Comparison of ENCODE assay signal across 9 mouse cellular contexts in the genomic region with DNA sequence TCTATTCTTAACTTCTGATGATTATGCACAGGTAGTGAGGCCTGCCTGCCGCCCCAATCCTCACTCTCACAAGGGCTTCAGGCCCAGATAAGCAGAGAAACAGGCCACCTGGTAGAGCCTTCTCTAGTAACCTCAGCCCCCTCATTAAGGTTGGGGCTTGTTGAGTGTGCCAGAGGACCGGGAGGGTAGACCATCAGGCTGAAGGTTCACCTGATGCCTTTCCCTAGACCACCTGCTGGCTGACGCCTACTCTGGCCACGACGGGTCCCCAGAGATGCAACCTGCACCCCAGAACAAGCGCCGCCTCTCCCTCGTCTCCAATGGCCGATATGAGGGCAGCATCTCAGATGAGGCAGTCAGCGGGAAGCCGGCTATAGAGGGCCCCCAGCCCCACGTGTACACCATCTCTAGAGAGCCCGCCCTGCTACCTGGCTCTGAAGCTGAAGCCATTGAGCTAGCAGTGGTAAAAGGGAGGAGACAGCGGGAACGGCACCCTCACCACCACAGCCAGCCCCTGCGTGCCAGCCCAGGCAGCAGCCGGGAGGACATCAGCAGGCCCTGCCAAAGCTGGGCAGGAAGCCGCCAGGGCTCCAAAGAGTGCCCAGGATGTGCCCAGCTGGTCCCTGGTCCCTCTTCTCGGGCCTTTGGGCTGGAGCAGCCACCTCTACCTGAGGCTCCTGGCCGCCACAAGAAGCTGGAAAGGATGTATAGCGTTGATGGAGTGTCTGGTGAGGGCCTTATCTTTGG. TPM values are rescaled to one million over a fixed set of nuclear protein-coding genes. Genes with fewer than 3 reads are reported as not detected.
DNase-seq lines count a peak whose midpoint lies in the region; ATAC-seq and TF ChIP-seq lines count a peak whose summit lies in the region.
"Had no signal": no experiment of that assay in that cellular context is flagged by ENCODE, and none has a peak within 500 bp of the region (broad histone marks: within the 10 kb centered on the region; RNA-seq: fewer than 3 reads in every experiment).

No protein-coding gene starts in this region.

- H3K4me2 ChIP-seq in embryonic facial prominence, embryonic 13.5 days, result peak overlapping the region; percentile 91
- peak overlapping the region; percentile 94 for H3K4me2 ChIP-seq in hindbrain, embryonic 14.5 days (replicated peaks)
- H3K4me2 ChIP-seq in midbrain, embryonic 15.5 days, result peak overlapping the region; percentile 88

- H3K27ac ChIP-seq in layer of hippocampus, adult 2 months, result peak overlapping the region; percentile 96
- H3K27ac ChIP-seq in embryonic facial prominence, embryonic 13.5 days, result no peak overlapping the region
- no peak overlapping the region for H3K27ac ChIP-seq in hindbrain, embryonic 14.5 days
- H3K27ac ChIP-seq in midbrain, embryonic 15.5 days, result peak overlapping the region; percentile 72; the same call in 1 of the 2 replicates

- no peak for TF ChIP-seq CTCF in layer of hippocampus, adult 2 months (conservative IDR thresholded peaks at IDR 0.05)

- peak overlapping the region; percentile 92 for H3K9ac ChIP-seq in embryonic facial prominence, embryonic 13.5 days
- peak overlapping the region; percentile 88 for H3K9ac ChIP-seq in hindbrain, embryonic 14.5 days
- peak overlapping the region; percentile 89 for H3K9ac ChIP-seq in midbrain, embryonic 15.5 days

- peak overlapping the region; percentile 99 for H3K4me3 ChIP-seq in layer of hippocampus, adult 2 months
- H3K4me3 ChIP-seq in embryonic facial prominence, embryonic 13.5 days, result peak overlapping the region; percentile 87
- peak overlapping the region; percentile 89 for H3K4me3 ChIP-seq in hindbrain, embryonic 14.5 days (replicated peaks; ENCODE audit: low read length)
- H3K4me3 ChIP-seq in midbrain, embryonic 15.5 days, result peak overlapping the region; percentile 83

- peaks cover 50% of the 10 kb centered on the region for H3K36me3 ChIP-seq in embryonic facial prominence, embryonic 13.5 days
- peaks cover 44% of the 10 kb centered on the region for H3K36me3 ChIP-seq in hindbrain, embryonic 14.5 days (replicated peaks; ENCODE audit: control insufficient read depth, insufficient read depth)
- peaks cover 17% of the 10 kb centered on the region for H3K36me3 ChIP-seq in midbrain, embryonic 15.5 days (replicated peaks)

- no peaks in the 10 kb centered on the region for H3K27me3 ChIP-seq in embryonic facial prominence, embryonic 13.5 days
- no peaks in the 10 kb centered on the region for H3K27me3 ChIP-seq in hindbrain, embryonic 14.5 days (ENCODE audit: control insufficient read depth, insufficient read depth, low read length)
- no peaks in the 10 kb centered on the region for H3K27me3 ChIP-seq in midbrain, embryonic 15.5 days (replicated peaks)

- ATAC-seq in embryonic facial prominence, embryonic 13.5 days (ENCODE audit: insufficient number of reproducible peaks, insufficient read depth, low FRiP score, low TSS enrichment, low read depth), result no peak
- ATAC-seq in hindbrain, embryonic 14.5 days (ENCODE audit: low FRiP score), result no peak
- peak; percentile 10; the same call in 1 of the 2 replicates for ATAC-seq in midbrain, embryonic 15.5 days (replicated peaks)
- ATAC-seq in granulocyte monocyte progenitor cell, adult 5-6 weeks (replicated peaks; ENCODE audit: poor library complexity, severe bottlenecking), result no peak

- no peak for DNase-seq in layer of hippocampus, adult 2 months (ENCODE audit: low spot score in 2 of 2)
- no peak for DNase-seq in layer of hippocampus, postnatal 36 days
- no peak for DNase-seq in hindbrain, embryonic 14.5 days (ENCODE audit: low spot score)
- DNase-seq in ovary, postnatal 14 days (ENCODE audit: low spot score), result no peak
- no peak for DNase-seq in urinary bladder, postnatal 14 days (ENCODE audit: low spot score)

- no peaks in the 10 kb centered on the region for H3K9me3 ChIP-seq in embryonic facial prominence, embryonic 13.5 days
- no peaks in the 10 kb centered on the region for H3K9me3 ChIP-seq in hindbrain, embryonic 14.5 days (ENCODE audit: control insufficient read depth, low read length)
- H3K9me3 ChIP-seq in midbrain, embryonic 15.5 days, result no peaks in the 10 kb centered on the region
- H3K9me3 ChIP-seq: megakaryocyte, embryonic 14.5 days had no signal

- H3K4me1 ChIP-seq in embryonic facial prominence, embryonic 13.5 days, result peaks cover 16% of the 10 kb centered on the region
- H3K4me1 ChIP-seq in hindbrain, embryonic 14.5 days (replicated peaks; ENCODE audit: control insufficient read depth, insufficient read depth, low read length), result peaks cover 14% of the 10 kb centered on the region
- peaks cover 22% of the 10 kb centered on the region for H3K4me1 ChIP-seq in midbrain, embryonic 15.5 days

- 87% methylated on average over 21 of the region's 21 CpGs for WGBS in embryonic facial prominence, embryonic 13.5 days
- 92% methylated on average over 21 of the region's 21 CpGs for WGBS in hindbrain, embryonic 14.5 days
- 87% methylated on average over 21 of the region's 21 CpGs for WGBS in midbrain, embryonic 15.5 days

RNA-seq across cellular contexts. Expression of gene Nsmf, which starts 1.4 kb away (rescaled TPM):
- 1,000 to 10,000 TPM in 1 of 2 experiments, 100 to 1,000 TPM in 1; 975 to 1,037 TPM for total RNA-seq in layer of hippocampus, adult 2 months (2021)
- total RNA-seq in layer of hippocampus, postnatal 36 days (2021), result 100 to 1,000 TPM; 948 to 958 TPM
- polyA plus RNA-seq in embryonic facial prominence, embryonic 13.5 days (2015; fragmentation: Nextera tagmentation; extraction: Ambion mirVana), result 82.5 and 87.4 TPM in 2 replicates
- polyA plus RNA-seq in hindbrain, embryonic 14.5 days (2014; fragmentation: Nextera tagmentation; extraction: Ambion mirVana), result 117 and 126 TPM in 2 replicates
- 180 and 188 TPM in 2 replicates for polyA plus RNA-seq in midbrain, embryonic 15.5 days (2015; fragmentation: Nextera tagmentation; extraction: Ambion mirVana)
- total RNA-seq in granulocyte monocyte progenitor cell, adult 5-6 weeks (2014; fragmentation: Nextera tagmentation), result 18.6 and 19.2 TPM in 2 replicates
- total RNA-seq in granulocyte monocyte progenitor cell, adult 5-6 weeks (2017), result 4.2 and 22.6 TPM in 2 replicates

RNA-seq across cellular contexts. Expression of gene Entpd8, which starts 24.5 kb away (rescaled TPM):
- not detected for total RNA-seq in layer of hippocampus, adult 2 months (2021)
- not detected for total RNA-seq in layer of hippocampus, postnatal 36 days (2021)
- not detected in 2 replicates for polyA plus RNA-seq in embryonic facial prominence, embryonic 13.5 days (2015; fragmentation: Nextera tagmentation; extraction: Ambion mirVana)
- 0.21 TPM in 1 of 2 replicates, not detected in the other for polyA plus RNA-seq in hindbrain, embryonic 14.5 days (2014; fragmentation: Nextera tagmentation; extraction: Ambion mirVana)
- polyA plus RNA-seq in midbrain, embryonic 15.5 days (2015; fragmentation: Nextera tagmentation; extraction: Ambion mirVana), result not detected in 2 replicates
- total RNA-seq in granulocyte monocyte progenitor cell, adult 5-6 weeks (2014; fragmentation: Nextera tagmentation), result not detected in 2 replicates
- total RNA-seq in granulocyte monocyte progenitor cell, adult 5-6 weeks (2017), result not detected in 2 replicates

RNA-seq across cellular contexts. Expression of gene Noxa1, which starts 39.4 kb away (rescaled TPM):
- total RNA-seq in layer of hippocampus, adult 2 months (2021), result not detected
- total RNA-seq in layer of hippocampus, postnatal 36 days (2021), result not detected
- polyA plus RNA-seq in embryonic facial prominence, embryonic 13.5 days (2015; fragmentation: Nextera tagmentation; extraction: Ambion mirVana), result 0.17 TPM in 1 of 2 replicates, not detected in the other
- polyA plus RNA-seq in hindbrain, embryonic 14.5 days (2014; fragmentation: Nextera tagmentation; extraction: Ambion mirVana), result not detected in 2 replicates
- polyA plus RNA-seq in midbrain, embryonic 15.5 days (2015; fragmentation: Nextera tagmentation; extraction: Ambion mirVana), result not detected in 2 replicates
- total RNA-seq in granulocyte monocyte progenitor cell, adult 5-6 weeks (2014; fragmentation: Nextera tagmentation), result 1.3 TPM in 1 of 2 replicates, not detected in the other
- total RNA-seq in granulocyte monocyte progenitor cell, adult 5-6 weeks (2017), result not detected in 2 replicates

Comparison
In these comparisons a context has a peak if more than half of its experiments do, and no peak if none do; other contexts are left out.
1. H3K27ac ChIP-seq: peak in layer of hippocampus, adult 2 months (single experiment) and midbrain, embryonic 15.5 days (single experiment); none in embryonic facial prominence, embryonic 13.5 days (single experiment) and hindbrain, embryonic 14.5 days (single experiment).
2. RNA of gene Nsmf, which starts 1.4 kb away (total RNA-seq): 975 to 1,037 TPM in layer of hippocampus, adult 2 months and 948 to 958 TPM in layer of hippocampus, postnatal 36 days; 4.2 to 22.6 TPM in granulocyte monocyte progenitor cell, adult 5-6 weeks; every median in the first group is over 10 times any median in the second.
3. Peak in every context shown above with its lines, with median percentiles within 50 percentile points of each other: H3K4me3 ChIP-seq, H3K4me2 ChIP-seq and H3K9ac ChIP-seq.